Mouse (Mus musculus) heart, postnatal 10 days (tissue): Measurements from ENCODE around the gene Vmn2r89. TPM values are rescaled to one million over a fixed set of nuclear protein-coding genes. Genes with fewer than 3 reads are reported as not detected.
"Not testable (repeated sequence)": the region's sequence is repeated elsewhere in the genome, so short reads cannot be mapped to it uniquely, and the experiment has no call there.

ENCODE experiments used
- DNase-seq, 2 experiments: peaks; one replicate each; pipeline ENCODE4 v3.0.0; 2021
- intact Hi-C: fragments of 180-260 bp; cut with DNase I; formaldehyde crosslinking; loops from one replicate; pipeline ENCODE4 v1.15.1; 2025
- total RNA-seq, 2 experiments: library from RNA; stranded (reverse); gene quantifications; 2 replicates each; pipeline ENCODE4 v1.2.3; 2021

Vmn2r89 gene
- total RNA-seq = not detected

- intact Hi-C loops, DNase-seq: not testable (repeated sequence)
These were observed at the start of gene Vmn2r89 for GRCm38 (mm10) chr14:51451557-51451956. Gene Vmn2r89, plus strand, starts transcription at chr14:51451857.

GRCm38 (mm10) chr14:51410520-51410919, 41.1 kb upstream of the Vmn2r89 start, which contains the start of gene Vmn2r88:
Gene Vmn2r88, plus strand, starts transcription at chr14:51410820.
- DNase-seq = no peak
- intact Hi-C loops = no loop called here

- DNase-seq = no peak
- intact Hi-C loops = no loop called here
These were observed 27.8 kb upstream of the Vmn2r89 start for GRCm38 (mm10) chr14:51423885-51424284.

- intact Hi-C loops, DNase-seq: not testable (repeated sequence)
These were observed 21.5 kb upstream of the Vmn2r89 start for GRCm38 (mm10) chr14:51430138-51430537.

- intact Hi-C loops = no loop called here
These were observed 17.1 kb upstream of the Vmn2r89 start for GRCm38 (mm10) chr14:51434546-51434945.

GRCm38 (mm10) chr14:51435020-51435419, 16.6 kb upstream of the Vmn2r89 start:
- no peak for DNase-seq
- intact Hi-C loops = no loop called here

More at GRCm38 (mm10) chr14:51434546-51434945, 17.1 kb upstream of the Vmn2r89 start:
- DNase-seq = no peak

GRCm38 (mm10) chr14:51438955-51439354, 12.7 kb upstream of the Vmn2r89 start:
- no peak for DNase-seq
- intact Hi-C loops = no loop called here

- peak in 1 of 2 experiments; percentile 22 for DNase-seq
- intact Hi-C loops = loop anchor here (2.0 kb wide), 1 partner anchor 307 kb away; no protein-coding TSS in a partner anchor
These were observed 28.6 kb downstream of the Vmn2r89 start for GRCm38 (mm10) chr14:51480278-51480677.

GRCm38 (mm10) chr14:51481332-51482015, 29.8 kb downstream of the Vmn2r89 start:
- intact Hi-C loops = loop anchor here (2.0 kb wide), 2 partner anchors 309 to 377 kb away; no protein-coding TSS in a partner anchor
- peak; percentile 13 to 33 for DNase-seq

GRCm38 (mm10) chr14:51482051-51482715, 30.5 kb downstream of the Vmn2r89 start:
- intact Hi-C loops = loop anchor here (2.0 kb wide), 1 partner anchor 377 kb away; no protein-coding TSS in a partner anchor
- no peak for DNase-seq

GRCm38 (mm10) chr14:51482971-51483381, 31.3 kb downstream of the Vmn2r89 start:
- intact Hi-C loops = loop anchor here (2.0 kb wide), 1 partner anchor 378 kb away; no protein-coding TSS in a partner anchor
- DNase-seq = peak in 1 of 2 experiments; percentile 2

- intact Hi-C loops = loop anchor here (2.0 kb wide), 1 partner anchor 379 kb away; no protein-coding TSS in a partner anchor
- DNase-seq = no peak
These were observed 32.0 kb downstream of the Vmn2r89 start for GRCm38 (mm10) chr14:51483671-51484070.

GRCm38 (mm10) chr14:51486111-51486510, 34.5 kb downstream of the Vmn2r89 start:
- intact Hi-C loops = no loop called here

GRCm38 (mm10) chr14:51495781-51496180, 44.1 kb downstream of the Vmn2r89 start:
- peak in 1 of 2 experiments; percentile 20 for DNase-seq
- intact Hi-C loops = no loop called here

More at GRCm38 (mm10) chr14:51486111-51486510, 34.5 kb downstream of the Vmn2r89 start:
- no peak for DNase-seq

GRCm38 (mm10) chr14:51496955-51497354, 45.3 kb downstream of the Vmn2r89 start:
- intact Hi-C loops = no loop called here
- no peak for DNase-seq

GRCm38 (mm10) chr14:51497958-51498357, 46.3 kb downstream of the Vmn2r89 start:
- DNase-seq = no peak
- intact Hi-C loops = no loop called here

- no peak for DNase-seq
- intact Hi-C loops = no loop called here
These were observed 48.1 kb downstream of the Vmn2r89 start for GRCm38 (mm10) chr14:51499707-51500275.

- intact Hi-C loops = no loop called here
- DNase-seq = no peak
These were observed 48.8 kb downstream of the Vmn2r89 start for GRCm38 (mm10) chr14:51500461-51500860.

- intact Hi-C loops = no loop called here
- DNase-seq = no peak
These were observed 55.8 kb downstream of the Vmn2r89 start for GRCm38 (mm10) chr14:51507416-51507815.
